Mouse (Mus musculus): Measurements from ENCODE around the gene Acer1.

DNA sequence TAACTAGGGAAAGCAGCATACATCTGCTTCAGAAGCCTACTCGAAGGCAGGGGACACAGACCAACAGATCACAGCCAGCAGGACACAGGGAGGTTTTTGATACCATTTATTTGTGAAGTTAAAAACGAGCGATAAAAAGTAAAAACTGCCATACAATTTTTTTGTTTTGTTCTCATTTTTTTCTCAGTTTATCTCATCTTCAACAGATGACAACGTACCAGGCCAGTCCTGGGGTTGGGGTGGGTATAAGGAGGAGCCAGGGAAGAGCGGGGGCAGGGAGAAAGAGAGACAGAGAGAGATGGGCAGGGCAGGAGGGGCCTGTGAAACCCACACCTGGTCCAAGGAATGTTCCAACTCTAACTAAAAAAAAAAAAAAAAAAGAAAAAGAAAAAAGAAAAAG, 39.0 kb upstream of the Acer1 start:
- TF ChIP-seq CTCF (IDR thresholded peaks at IDR 0.05; ENCODE audit: control insufficient read depth, insufficient read depth, insufficient read length) (no peak), CEBPB (IDR thresholded peaks at IDR 0.05; ENCODE audit: low read depth) (no peak), USF1 (IDR thresholded peaks at IDR 0.05; ENCODE audit: low read depth) (no peak)

All from C2C12 (cell line).